Mouse (Mus musculus): ENCODE measurements at regions not wholly inside any gene's neighbourhood (a gene's known extent, or its start where the extent isn't known, plus 50 kb on each side); places are given as distances from the start of the nearest gene placed in this dataset.

DNA sequence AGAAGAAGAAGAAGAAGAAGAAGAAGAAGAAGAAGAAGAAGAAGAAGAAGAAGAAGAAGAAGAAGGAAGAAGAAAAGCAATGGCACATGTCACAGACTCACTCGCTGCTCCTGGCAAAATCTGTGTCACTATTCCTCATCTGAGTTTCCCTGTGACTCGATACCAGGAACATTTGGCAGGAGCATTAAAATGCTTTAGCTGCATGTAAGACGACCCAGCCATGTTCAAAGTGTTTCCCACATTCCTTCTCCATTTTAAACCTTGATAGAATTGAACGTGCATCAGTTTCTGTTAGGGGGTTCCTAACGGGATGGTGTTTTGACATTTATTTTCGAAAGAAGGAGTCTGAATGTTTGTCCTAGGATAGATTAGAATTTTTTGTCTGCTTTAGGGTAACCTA, 51.2 kb upstream of the Pja2 start:
- no peak for ATAC-seq (replicated peaks; ENCODE audit: low FRiP score, low TSS enrichment, poor library complexity, severe bottlenecking)

DNA sequence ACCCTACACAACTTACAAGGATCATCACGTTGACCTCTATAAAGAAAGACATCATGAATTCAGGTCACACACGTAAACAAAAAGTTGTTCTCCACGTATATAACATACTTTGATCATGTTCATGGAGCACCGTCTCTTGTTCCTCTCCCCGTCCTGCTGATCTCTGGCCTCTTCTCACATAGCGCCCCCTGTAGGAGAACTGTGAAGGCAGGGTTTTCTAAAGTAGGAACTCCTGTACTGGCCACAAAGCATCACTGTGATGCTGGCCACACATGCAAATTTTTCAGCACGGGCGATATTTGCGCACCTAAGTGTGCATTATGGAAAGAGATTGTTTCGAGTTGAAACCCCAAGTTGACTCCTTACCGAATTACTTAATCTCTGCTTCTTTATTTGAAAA, 51.9 kb upstream of the Pja2 start:
- no peak for ATAC-seq (replicated peaks; ENCODE audit: low FRiP score, low TSS enrichment, poor library complexity, severe bottlenecking)

DNA sequence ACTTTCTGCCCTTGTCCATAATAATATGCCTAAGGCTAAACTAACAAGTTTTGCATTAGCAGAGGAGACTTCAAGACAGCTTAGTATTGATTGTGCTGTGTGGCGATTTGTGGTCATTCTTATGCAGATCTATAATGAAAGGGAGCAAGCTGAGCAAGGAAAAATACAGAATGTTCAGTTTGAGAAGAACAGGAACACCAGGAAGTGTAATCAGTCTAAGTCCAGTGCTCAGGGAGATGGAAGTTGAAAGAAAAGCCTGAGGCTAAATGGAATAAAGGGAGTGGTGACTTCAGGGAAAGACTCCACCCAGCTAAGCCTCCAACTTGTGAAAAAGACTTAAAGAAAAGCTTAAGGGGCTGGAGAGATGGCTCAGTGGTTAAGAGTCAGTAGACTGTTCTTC, 58.6 kb upstream of the Pja2 start:
- no peak for ATAC-seq (replicated peaks; ENCODE audit: low FRiP score, low TSS enrichment, poor library complexity, severe bottlenecking)

DNA sequence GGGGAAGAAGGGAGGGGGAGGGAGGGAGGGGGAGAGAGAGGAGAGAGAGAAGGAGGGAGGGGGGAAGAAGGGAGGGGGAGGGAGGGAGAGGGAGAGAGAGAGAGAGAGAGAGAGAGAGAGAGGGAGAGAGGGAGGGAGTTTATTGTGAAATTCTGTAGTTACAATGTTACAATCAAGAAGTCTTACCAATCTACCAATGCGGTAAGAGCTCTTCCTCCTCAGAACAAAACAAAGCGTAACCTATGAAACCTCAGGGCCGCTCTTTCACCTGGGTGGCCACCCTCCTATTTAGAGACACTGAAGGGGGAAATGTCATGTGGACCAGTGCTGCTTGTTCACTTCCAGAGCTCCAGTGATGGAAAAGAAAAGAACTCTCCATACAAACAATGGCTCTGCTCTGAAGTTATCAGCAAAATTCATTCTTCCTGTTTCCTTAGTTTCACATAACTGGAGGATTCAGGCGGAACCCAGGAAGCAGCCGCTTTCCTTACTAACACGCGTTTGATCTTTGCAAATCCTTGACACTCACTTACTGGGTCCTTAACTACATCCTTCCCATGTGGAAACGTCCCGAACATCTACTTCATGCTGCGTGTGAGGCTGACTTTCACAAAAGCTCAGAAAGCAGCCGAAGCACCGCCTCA, 65.7 kb upstream of the Pja2 start:
- ATAC-seq (replicated peaks; ENCODE audit: low FRiP score, low TSS enrichment, poor library complexity, severe bottlenecking): no peak

DNA sequence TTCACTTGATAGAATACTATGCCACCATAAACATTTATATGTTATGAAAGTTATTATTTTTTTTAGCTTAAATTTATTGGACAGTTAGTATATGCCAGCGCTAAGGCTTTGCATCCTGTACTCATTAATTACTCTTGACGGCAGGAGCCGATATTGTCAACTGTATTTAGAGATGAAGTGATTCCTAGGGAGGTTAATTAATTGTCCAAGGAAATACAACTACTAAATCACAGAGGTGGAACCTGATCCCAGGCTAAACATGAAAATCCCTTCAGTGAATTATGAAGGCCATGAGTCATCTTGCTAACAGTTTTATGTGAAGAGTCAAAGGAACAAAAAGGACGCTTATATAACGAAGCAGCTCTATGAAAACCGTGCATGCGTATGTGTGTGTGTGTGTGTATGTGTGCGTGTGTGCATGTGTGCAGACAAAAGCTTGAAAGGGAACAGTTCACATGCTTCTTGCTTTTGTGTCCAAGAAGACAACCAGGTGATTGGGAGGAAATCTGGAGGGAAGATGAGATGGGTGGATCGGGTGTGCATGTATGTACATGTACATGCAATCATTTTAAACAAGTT, 66.5 kb upstream of the Pja2 start:
- ATAC-seq (replicated peaks; ENCODE audit: low FRiP score, low TSS enrichment, poor library complexity, severe bottlenecking): no peak

DNA sequence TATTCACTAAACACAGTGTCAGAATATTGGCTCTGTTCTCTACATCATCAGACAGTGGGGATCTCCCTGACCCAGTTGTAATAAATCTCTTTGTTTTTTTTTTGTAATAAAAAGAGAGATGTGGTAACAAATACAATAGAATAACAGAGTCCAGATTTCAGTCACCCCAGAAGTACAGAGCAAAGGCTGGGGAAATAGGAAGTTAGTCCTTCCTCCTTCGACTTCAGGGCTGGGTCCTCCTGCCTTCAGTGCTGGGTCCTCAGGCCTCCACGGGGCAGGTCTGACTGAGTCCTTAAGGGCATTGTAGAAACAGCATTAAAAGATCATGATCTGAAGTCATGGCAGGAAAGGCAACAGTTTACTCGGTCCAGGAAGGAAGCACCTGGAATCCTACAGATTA, 67.0 kb upstream of the Pja2 start:
- ATAC-seq (replicated peaks; ENCODE audit: low FRiP score, low TSS enrichment, poor library complexity, severe bottlenecking): no peak

DNA sequence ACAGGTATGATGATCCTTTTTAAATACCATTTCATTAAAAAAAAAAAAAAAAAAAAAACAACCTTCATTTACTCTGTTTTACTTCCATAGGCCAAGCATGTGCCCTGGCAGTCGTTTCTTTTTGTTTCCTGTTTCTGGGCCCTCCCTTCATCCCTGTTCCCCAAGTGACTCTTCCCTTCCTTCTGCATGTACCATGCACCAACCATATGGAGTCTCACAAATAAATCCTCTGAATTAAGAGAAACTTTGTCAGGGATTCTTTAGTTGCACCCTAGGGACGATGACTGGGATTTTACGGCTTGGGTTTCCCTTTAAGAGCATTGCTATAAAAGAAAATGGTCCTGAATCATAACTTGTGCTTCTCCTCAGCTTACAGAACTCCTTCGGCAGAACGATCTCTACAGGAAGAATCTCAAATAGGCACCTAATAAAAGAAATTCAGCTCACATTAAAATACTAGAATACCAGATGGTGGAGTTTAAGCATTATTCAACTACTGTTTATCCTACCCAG, 75.1 kb upstream of the Pja2 start:
- no peak for ATAC-seq (replicated peaks; ENCODE audit: low FRiP score, low TSS enrichment, poor library complexity, severe bottlenecking)

DNA sequence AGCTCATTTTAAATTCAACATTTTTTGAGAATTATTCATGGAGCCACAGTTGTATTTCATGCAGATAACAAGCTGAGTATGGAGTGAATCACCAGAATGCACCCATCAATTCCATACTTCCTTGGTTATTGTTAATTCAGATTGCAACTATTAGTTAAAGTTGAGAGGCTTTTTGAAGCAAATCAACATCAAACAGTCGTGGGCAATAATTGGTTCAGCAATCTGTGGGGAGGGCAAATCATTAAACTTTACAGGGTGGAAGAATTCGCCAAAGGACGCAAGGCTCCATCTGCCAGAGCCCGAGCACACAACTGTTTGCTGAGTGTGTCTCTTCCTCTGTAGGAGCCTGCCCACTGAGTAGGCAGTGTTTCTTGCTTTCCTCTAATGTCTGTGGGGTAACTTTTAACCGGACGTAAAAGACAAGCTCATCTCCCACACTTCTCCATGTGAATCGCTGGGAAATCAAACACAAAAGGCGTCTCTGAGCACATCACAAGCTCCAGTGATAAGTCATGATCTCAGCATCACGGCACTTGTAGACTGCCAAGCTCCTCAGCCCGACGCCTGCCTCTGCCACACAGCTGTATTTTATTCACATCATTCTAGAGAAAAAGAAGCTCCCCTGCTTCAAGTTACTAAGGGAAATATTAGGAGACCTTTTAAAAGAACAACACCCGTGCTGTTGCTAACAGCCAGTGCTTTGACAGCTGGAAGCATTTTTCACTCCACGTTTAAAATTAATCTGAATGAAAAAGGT, 75.7 kb upstream of the Pja2 start:
- ATAC-seq (replicated peaks; ENCODE audit: low FRiP score, low TSS enrichment, poor library complexity, severe bottlenecking): no peak

DNA sequence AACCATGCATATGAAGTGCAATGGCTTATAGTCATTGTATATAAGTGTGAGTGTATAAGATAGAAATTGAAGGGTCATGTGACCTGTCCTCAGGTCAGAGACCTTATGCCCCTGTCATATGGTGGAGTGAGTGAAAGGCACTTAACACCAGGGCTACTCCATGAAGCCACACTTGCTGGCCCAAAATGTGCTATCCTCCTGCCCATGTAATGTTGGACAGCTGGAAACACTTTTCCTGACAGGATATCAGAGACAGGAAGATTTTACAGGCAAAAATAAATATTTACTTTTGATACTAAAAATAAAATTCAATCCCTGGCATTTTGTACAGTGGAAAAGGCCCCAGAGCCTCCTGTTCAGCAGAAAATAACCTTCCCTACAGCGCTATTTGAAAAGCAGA, 94.1 kb upstream of the Pja2 start:
- ATAC-seq (replicated peaks; ENCODE audit: low FRiP score, low TSS enrichment, poor library complexity, severe bottlenecking): no peak

DNA sequence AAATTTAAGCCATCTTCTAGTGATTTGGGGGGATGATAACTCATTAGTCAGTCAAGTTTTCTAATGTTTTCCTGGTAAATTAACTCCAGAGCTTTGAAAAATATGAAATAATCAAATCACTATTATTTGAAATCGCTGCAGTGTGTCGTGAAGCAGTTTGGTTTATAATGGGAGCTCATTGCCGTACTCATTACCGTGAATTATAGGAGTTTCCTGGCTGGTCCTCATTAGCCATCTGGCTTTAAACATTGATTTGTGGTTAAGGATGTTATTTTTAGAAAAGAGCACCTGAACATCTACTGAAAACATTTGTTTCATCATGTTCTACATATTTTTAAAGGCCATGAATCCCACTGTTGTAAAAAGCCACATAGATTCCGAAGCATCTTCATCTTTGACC, 94.8 kb upstream of the Pja2 start:
- ATAC-seq (replicated peaks; ENCODE audit: low FRiP score, low TSS enrichment, poor library complexity, severe bottlenecking): no peak

DNA sequence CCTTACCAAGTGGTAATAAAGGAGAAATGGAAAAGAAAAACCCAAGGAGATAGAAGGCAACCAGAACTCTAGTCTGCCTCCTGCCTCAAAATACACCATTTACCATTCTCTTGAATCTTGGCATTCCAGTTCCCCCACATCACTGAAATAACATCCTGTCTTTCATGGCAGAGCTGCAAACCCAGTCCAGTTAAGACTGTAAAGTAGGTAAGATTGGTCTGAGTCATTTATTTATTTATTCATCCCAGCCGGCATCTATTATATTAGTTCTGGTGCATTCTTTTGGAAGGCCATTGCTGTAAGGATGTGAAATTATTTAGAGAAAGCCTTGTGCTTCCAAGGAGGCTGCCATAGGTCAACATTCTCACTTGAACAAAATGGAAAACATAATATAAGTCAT, 107.9 kb upstream of the Pja2 start:
- ATAC-seq (replicated peaks; ENCODE audit: low FRiP score, low TSS enrichment, poor library complexity, severe bottlenecking): no peak

DNA sequence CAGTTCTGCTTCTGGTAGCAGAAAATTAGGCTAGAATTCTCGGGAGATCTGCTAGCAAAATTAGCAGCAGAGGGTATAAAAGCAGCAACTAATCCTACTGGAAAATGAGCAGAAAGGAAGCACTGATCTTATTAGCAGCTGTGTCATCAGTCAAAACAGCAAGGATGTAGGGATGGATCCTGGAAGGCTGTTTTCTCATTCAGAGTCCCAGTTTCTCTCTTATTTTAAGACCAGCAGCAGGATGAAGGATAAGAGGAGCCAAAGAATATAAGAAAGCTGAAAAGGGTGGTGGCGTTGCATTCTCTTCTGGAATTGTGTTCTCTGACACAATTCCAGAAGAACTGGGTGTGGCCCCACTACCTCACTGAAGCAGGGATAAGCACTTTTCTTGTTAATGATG, 123.0 kb upstream of the Pja2 start:
- ATAC-seq (replicated peaks; ENCODE audit: low FRiP score, low TSS enrichment, poor library complexity, severe bottlenecking): no peak

DNA sequence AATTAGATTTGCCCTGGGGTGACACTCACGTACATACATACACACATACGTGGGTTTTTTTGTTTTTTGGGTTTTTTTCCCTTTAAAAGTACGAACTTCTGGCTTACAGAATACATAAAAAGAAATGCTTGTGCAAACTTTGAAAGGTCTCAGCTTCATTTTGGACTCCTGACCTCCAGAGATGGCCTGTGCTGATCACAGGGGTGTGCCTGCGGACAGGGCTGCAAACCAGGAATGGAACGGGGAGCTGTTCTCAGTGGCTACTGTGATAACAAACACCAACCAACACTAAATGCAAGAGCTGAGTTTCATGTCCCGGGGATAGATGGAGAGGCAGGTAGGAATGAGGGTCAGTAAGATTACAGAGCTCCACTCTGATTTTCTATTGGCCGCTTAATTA, 134.3 kb upstream of the Man2a1 start:
- no peak for ATAC-seq (replicated peaks; ENCODE audit: low FRiP score, low TSS enrichment, poor library complexity, severe bottlenecking)

DNA sequence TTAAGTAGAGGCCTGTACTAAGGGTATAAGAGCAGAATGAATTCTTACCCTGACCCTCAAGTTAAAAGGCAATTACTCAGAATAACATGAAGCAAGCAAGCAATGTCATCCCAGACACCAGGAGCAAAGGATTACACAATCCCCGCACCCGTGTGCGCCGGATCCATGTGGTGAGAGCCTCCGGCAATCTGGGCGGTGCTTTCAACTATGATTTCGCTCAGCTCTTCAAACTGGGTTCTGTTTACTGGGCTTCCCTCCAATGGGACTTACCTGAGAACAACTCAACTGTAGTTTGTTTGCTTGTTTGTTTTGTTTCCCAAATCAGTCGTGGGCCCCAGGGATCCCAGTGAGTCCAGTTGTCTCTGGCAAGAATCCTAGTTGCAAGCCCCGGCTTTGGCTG, 133.8 kb upstream of the Man2a1 start:
- no peak for ATAC-seq (replicated peaks; ENCODE audit: low FRiP score, low TSS enrichment, poor library complexity, severe bottlenecking)

DNA sequence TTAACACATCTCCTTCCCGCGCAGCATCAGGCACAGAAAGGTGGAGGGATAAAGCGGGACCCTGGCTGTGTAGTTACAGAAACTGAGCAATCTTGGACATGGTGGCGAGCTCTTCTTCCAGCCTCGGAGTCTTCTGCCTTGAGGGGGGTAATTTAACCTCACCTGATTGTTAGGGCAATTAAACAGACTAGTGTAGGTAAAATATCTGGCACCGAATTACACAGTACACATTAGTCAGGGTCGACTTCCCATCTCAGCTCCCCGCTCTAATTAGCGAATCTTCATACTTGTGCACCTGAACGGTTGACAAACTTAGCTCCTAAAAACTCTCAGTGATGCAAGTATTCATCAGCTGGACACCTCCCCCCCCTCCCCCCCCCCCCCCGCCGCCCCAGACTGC, 133.2 kb upstream of the Man2a1 start:
- ATAC-seq (replicated peaks; ENCODE audit: low FRiP score, low TSS enrichment, poor library complexity, severe bottlenecking): no peak

DNA sequence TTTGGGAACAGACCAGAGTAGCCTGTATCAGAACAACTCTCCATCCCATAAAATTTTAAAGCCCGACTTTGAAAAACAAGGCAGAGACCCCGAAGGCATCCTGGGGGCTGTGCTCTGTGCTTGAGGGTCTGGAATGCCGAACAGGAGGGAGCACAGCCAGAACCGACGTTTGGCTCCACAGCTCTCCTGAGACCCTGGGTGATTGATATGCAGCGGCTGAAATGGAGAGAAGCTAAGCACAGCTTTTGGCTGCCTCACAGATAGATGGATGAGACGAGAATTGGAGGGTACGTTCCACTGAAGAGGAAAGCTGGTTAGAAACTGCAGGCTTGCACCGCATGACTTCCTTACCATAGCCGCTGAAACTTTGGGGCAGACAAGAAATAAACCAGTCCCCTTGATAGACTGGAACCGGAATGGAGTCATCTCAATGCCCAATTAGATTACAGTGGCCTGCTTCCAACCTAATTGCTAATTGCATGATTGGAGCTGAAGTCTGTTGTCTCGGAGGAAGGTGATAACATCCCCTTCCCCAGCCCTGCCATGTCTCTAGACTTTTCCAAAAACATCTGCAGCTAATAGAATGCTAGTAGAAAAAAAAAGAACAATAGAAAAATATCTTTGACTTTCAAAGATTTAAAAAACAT, 130.7 kb upstream of the Man2a1 start:
- no peak for ATAC-seq (replicated peaks; ENCODE audit: low FRiP score, low TSS enrichment, poor library complexity, severe bottlenecking)

DNA sequence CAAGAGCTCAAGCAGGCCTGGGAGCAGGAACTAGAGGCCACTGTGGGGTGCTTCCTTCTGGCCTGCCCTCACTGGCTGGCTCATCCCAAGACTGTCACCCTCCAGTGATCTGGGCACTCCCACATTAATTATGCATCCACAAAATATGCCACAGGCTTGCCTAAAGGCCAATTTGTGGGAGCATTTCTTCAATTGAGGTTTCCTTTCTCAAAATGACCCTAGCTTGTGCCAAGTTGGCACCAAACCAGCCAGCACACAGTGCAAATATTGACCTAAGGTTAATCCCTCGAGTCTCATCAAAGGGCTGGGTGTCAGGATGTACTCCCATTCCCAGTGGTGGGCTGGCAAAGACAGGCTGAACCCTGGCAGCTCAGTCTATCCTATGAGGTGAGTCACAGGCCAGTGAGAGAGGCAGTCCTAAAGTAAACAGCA, 119.9 kb upstream of the Man2a1 start:
- no peak for ATAC-seq (replicated peaks; ENCODE audit: low FRiP score, low TSS enrichment, poor library complexity, severe bottlenecking)

DNA sequence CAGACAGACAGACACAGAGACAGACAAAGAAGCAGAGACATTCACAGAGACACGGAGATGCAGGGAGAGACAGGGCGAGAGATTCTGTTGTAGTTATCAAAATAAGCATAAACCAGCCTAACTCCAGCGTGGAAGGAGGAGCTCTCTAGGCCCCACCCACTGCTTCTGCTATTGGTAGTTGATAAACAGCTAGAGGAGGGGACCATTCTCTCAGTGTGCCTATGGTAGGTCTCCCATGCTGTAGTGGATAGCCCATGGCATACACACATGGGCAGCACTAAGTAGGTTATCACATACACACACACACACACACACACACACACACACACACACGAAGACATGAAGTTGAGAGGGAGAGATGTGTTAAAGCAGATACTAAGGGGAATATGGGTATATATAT, 115.7 kb upstream of the Man2a1 start:
- no peak for ATAC-seq (replicated peaks; ENCODE audit: low FRiP score, low TSS enrichment, poor library complexity, severe bottlenecking)

DNA sequence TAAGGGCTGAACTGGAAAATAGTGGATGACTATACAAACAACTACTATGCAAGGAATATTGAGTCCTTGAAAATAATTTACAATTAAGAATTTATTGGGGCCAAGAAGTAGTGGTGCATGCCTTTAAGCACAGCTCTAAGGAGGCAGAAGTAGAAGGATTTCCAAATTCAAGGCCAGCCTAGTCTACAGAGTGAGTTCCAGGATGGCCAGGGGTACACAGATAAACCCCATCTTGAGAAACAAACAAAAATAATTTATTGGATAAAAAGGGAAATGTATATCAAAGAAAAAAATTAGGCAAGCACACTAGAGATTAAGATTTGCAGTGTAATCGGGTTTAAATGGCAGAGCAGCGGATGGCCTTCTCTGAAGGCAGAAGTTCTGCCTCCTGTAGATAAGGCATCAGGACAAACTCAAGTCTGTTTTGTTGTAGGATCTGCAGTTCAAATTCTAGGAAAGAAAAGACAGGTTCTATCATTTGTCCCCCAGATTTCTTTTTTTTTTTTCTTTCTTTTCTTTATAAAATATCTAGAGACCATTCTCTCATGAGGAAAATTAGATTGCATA, 110.7 kb upstream of the Man2a1 start:
- 0 out of 2 replicates have a peak, but pooled peaks have one; percentile 30 for ATAC-seq (replicated peaks; ENCODE audit: low FRiP score, low TSS enrichment, poor library complexity, severe bottlenecking)

DNA sequence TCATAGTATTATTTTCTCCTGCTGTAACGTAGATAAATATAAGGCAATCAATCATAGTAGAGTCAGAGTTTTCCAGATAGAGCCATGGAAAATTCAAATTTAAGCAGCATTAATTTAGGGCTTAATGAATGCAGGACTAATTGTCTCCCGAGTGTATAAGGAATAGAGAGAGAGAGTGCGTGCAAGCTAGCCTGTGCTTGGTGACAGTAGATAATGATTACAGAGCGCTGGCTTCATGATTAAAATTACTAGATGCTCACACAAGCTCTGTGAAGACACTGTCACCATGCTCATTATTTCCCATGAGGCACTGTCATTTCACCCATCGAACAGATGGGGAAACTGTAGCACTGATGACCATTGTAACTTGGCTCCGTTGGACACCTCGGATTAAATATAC, 109.9 kb upstream of the Man2a1 start:
- ATAC-seq (replicated peaks; ENCODE audit: low FRiP score, low TSS enrichment, poor library complexity, severe bottlenecking): no peak
